Mouse (Mus musculus) cerebellum, adult (tissue): ENCODE measurements around the gene Cmbl.
A peak's percentile ranks its signal among the peaks of the same experiment; 100 is the strongest.

Experiments
- ATAC-seq: cut with Nextera tagmentation; 2 replicates; pipeline ENCODE4 v1.9.2; 2017; ENCODE audit warnings: mild to moderate bottlenecking, moderate library complexity, mixed read lengths; ENCODE audit not compliant: insufficient number of reproducible peaks, low FRiP score, low TSS enrichment

Gene Cmbl

DNA sequence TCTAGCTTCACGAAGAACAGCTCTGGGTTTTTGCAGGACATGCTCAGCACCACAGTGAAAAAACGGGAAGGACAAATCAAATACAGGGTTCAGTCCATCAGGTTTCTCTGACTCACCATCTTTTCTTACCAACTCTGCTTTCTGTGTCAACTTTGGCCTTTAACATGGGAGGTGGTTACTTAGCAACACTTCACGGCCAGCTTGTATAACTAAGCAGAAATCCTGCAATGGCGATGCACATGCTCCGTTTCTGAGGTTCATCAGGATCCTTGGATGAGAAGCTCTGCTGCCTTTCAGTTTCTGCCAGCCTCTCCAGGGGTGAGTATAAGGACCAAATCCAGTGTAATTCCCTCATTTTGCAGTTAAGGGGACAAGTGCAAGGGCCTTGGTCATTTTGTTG lies at the start of gene Cmbl:
Gene Cmbl (plus strand): TSS at position 206 of the 400 bp plus-strand sequence.
- ATAC-seq: no peak

DNA sequence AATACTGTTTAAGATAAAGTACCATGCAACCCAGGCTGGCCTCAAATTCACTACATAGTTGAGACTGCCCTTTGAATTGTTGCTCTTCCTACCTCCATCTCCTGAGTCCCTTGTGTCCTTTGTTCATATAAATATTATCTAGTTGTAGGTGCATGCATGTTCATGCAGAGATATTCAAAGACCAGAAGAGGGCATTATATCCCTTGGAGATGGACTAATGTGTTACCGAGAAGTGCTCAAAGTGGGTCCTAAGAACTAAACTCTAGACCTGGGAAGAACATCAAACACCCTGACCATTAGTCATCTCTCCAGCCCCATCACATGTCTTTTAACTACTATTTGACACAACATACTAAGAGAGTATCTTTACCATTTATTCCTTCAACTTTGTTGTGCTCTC lies 48.0 kb upstream of the Cmbl start:
- ATAC-seq: no peak

DNA sequence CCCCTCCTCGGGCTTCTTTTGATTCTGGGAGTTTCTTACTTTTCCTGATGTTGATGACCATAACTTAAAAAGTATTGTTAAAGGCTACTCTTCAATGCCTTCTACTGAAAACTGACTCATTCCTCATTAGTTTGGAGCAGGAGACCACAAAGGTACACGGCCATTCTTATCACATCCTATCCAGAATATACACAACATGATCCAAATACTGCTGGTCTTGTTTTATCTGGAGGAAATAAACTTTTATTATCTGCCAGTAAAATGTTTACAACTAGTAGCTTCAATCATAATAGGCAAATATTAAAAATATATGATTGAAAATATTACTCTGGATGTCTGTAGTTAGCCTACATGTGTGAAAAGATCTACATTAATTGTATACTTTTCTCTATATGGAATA lies 46.8 kb upstream of the Cmbl start:
- no peak for ATAC-seq

DNA sequence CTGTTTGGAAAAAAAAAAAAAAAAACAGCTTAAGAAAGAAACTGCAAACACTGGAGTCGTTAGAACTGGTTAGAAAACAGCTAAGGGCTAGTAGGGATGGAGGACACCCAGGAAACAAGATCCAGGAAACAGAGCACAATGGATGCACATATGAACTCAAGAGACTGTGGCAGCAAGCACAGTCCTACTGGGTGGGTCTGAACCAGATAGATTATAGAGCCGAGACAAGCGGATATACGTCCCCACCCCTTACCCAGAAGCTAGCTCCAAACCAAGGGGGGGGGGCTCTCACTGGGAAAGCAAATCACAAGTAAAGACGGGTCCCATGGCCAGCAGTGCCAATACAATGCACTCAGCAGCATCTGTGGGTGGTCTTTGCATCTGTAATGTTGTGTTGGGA lies 46.2 kb upstream of the Cmbl start:
- no peak for ATAC-seq

DNA sequence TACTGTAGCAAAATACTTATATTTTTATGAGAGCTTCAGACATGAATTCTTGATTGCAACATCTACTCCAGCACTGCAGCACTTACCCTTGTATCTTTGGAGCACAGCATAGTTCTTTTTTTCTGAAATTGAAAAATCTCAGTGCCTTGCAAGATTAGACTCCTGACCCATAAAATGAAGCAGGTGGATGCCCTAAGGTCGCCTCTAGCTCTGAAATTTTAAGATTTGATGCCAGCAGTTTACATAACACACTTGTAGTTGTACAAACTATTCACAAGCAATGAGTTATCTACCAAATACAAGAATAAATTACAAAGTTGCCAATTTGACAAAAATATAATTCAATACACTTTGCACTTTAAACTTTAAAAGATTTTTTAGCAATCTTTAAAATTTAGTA lies 38.7 kb upstream of the Cmbl start:
- no peak for ATAC-seq

DNA sequence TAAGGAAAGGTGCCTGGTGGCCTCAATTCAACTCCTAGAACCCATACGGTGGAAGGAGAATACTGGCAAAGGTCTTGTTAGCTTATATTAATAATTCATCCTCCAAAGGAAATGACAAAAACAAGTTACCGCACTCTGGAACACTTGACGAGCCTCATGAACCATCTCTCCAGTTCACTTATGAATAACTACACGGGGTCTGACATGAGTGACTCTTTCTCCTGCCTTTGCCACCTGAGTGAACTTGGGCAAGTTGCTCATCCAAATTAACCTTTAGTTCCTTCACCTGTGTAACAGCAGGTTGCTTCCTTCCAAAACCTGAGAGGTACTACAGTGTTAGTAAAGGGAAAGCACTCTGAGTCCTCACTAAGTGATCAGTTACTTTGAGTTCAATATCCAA lies 36.7 kb upstream of the Cmbl start:
- no peak for ATAC-seq

DNA sequence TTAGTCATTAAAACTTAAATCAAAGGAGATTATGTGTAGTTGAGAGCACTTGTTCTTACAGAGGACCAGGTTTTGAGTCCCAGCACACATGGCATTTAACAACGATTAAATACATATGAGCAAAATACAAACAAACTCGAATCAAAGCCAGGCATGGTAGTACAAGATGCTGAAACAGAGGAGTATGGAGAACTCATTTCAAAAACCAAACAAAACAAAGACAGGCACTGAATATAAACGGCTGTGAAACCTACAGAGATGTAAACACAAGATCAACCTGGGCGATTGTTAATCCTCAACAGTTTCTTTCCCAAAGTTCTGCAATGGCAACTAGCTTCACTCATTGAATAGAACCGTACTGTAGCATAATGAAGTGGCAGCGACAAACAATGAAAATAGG lies 36.1 kb upstream of the Cmbl start:
- no peak for ATAC-seq

DNA sequence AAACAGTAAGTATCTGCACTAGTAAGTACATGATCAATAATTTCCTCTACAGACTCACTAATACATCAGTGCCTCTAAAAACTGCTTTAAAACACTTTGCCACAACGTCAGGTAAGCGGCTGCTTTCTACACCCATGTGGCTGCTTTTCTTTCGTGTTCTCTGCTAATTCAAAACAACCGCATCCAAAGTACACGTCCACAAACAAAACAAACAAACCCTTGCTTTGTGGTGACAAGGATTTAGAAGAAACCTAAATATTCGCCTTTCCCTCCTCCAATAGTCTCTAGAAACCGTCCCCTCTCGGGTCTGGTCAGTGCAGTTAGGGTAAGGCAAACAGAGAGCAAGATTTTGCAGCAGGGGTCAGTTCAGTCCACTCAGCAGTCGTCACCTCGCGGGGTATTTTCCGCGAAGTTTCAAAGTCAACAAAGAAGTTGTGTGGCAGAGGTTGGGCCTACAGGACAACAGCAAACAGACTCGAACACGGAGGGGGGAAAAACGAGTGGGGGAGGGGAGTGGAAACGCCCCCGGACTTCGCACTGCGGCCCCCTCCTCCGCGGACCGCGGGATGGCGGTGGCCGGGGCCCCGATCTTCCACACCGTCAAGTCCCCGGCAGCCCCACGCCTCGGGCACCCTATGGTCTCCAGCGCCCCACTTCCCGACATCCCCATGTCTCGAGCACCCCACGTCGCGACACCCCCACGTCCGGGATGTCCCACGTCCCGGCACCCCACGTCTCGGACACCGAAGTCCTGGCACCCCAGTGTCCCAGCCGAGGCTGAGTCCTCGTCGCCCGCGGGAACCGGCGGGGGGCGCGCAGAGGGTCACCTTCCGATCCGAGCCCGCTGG lies 35.2 kb upstream of the Cmbl start:
- 0 out of 2 replicates have a peak, but pooled peaks have one; percentile 23 for ATAC-seq

DNA sequence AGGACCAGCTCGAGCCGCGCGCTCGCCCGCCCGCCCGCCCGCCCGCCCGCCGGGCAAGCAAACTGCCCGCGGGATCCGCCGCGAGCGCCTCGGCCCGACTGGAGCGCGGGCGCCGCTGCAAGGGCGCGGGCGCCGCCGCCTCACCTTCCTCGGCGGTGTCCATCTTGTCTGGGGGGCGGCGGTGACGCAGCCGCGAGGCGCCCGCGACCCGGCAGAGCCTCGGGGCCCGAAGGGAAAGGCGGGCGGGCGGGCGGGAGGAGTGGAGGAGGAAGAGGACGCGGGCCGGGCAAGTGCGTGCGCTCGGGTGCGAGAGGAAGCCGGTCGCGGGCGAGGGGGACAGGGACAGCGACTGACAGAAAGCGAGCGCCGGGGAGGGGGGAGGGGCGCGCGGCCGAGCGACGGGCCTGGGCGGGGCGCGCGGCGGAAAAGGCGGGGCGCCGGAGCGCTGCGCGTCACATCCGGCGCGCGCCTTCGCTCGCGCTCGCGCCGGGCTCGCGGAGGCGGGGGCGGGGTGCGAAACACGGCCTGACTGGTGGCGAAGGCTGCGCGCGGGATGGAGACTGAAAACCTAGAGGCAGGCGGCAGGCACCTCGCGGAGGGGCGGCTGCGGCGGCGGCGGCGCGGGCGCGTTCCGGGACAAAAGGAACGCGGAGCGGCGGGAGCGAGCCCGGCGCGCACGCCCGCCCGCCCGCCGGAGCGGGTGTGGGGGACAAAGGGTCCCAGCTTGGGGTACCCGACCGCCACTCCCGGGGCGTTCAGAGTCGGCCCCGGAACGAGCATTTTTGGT lies 34.3 kb upstream of the Cmbl start, which contains the start of gene March6:
Gene March6 (minus strand): TSS at position 395 of the 787 bp plus-strand sequence.
- peak; percentile 94 for ATAC-seq

DNA sequence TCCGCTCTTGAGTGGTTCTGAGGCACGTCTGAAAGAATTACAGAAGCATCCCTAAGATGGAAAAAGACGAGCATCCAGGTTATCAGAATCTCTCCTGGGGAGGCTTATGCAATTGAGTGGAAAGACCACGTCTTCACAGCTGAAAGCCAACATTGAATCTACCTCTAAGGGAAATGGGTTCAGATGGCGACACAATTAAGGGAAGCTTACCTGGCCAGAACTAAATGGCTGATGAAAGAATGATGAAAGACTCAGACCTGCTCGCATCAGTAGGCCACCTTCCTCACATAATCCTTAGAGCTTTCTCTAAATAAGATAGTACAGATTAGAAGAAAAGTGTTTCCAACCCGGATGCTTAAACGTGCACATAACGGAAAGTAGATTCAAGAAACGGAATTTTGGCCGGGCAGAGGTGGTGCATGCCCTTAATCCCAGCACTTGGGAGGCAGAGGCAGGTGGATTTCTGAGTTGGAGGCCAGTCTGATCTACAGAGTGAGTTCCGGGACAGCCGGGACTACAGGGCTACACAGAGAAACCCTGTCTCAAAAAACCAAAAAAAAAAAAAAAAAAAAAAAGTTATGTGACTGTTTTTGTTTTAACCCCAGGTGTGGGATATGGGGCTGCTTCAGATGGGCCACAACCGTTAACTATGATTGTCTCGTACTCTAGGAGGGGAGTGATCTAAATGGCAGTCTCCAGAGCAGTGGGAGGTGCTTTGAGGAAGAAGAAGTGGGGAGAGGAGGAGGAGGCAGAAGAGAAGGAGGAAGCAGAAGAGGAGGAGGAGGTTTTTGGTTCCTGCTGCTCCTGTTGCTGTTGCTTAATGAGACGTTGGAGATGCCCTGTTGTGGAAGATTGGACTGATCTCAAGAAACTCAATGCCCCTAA lies 33.5 kb upstream of the Cmbl start:
- ATAC-seq: peak; percentile 26; the same call in 1 of the 2 replicates

DNA sequence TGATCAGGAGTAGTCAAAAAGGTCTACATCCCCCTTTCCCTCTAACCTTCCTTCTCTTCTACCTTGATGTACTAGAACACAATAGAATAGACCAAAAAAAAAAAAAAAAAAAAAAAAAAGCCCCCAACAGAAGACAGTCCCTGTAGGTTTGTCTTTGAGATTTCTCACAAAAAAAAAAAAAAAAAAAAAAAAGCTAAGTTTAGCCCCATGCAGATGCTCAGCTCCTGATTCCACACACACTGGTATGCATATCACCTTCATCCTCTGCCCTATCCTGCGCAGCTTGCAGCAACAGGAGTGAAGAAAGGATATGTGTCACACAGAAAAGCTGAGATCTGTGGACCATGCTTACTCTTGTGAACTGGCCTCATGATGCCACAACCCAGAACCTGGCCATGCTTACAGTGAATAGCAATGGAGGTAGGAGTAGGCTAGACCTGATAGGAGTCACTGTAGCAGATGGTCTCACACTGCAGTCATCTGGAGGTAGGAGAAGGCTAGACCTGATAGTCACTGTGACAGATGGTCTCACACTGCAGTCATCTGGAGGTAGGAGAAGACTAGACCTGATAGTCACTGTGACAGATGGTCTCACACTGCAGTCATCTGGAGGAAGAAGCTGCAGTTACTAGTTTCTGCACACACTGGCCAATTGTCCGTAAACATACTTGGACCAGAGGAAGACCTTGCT lies 32.7 kb upstream of the Cmbl start:
- no peak for ATAC-seq

DNA sequence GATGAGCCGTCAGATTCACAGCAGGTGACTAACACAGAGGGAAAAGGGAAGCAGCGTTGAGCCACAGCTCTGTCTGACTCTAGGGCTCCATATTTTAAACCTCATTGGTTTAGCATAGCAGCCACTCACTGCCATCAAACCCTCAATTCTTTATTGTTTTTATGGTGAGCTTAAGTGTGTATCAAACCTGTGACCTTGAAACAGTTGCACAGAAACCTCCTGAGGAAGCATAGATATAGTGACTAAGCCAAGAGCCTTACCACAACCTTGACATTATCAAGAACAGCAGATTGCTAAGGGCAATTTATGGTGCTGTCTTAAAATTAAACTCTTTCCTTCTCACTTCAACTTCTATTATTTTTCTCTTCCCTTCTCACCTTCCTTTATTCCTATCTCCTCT lies 31.7 kb upstream of the Cmbl start:
- no peak for ATAC-seq

DNA sequence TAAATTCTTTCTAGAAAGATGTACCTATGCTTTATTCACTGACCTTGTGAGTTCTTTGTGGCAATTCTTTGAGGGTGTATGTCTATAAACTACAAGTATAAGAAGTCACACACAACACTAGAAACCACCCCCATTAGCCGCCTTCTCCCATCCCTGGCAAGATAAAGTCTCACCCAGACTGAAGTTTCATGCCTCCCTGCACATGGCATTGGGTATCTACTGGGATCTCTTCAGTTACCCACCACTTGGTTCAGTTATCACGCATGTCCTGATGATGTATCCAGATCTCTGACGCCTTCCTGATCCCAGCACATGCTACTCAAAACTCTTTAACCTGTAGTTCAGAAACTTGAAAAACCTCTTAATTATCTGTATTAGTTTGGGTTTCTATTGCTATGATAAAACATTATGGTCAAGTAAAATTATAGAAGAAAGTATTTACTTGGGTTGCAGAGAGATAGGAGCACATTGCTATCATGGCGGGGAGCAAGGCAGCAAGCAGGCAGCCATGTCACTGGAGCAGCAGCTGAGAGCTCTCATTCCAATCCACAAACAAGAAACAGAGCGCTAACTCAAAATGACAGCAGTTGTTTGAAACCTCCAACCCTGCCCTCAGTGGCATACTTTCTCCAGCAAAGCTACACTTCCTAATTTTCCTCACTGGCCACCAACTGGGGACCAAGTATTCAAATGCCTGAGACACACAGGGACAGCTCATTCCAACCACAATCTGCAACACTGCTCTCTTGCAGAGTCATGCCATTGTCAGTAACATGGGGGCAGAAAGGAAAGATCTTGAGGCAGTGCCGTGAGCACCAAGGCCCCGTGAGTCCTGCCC lies 30.5 kb upstream of the Cmbl start:
- no peak for ATAC-seq

DNA sequence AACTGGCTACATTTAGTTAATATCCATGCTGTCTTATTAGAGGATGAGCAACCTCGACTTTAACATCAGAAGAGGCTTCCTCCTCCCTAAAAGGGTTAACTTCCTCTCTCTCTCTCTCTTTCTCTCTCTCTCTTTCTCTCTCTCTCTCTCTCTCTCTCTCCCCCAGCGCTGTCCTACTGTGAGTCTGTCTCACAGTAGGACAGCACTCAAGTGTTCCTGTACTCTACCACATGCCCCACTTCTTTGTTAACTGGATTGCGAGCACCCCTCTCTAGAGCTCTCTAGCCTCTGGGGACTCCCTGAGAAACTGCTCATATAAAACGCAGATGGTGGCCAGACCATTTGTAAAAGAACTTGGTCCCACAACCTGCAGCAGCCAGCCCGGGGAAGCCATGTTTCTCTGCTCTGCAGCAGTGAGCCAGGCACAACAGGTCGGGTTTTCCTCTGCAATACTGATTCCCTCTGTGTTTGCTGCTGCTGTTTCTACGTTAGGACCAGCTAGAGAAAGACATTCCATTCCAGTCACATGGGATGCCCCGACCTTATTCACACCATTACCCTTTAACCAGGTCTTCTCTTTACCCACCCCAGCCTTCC lies 29.8 kb upstream of the Cmbl start:
- ATAC-seq: no peak

DNA sequence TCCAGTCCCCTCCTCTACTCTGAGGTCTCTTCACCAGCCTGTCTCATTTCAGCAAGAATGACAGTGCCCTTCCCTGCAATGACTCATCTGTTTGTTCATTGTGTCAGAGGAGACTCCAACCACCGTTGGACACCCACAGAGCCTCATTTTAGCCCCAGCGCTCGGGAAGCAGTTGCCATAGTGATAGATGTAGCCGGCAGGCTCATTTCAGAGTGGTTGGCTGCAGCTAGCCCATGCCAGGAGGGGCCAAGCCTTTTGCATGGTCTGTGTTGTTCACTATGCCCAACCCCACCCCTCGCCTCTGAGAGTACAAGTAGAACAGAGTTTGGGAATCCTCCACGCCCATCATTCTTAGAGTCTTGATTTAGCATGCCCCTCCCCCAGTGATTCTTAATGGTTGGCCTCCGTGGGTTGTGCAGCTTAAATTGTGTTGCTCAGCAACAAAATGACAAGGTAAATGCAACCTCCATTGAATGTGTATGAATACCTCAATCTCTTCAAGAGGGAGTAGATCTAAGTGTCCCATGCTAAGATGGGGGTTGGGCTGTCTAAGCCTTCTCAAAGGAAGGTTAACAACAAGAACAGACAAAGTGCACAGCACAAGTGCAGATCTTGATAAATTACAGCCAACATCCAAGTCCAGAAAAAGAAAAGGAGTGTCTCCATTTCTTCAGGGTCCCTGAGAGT lies 29.0 kb upstream of the Cmbl start:
- ATAC-seq: no peak

DNA sequence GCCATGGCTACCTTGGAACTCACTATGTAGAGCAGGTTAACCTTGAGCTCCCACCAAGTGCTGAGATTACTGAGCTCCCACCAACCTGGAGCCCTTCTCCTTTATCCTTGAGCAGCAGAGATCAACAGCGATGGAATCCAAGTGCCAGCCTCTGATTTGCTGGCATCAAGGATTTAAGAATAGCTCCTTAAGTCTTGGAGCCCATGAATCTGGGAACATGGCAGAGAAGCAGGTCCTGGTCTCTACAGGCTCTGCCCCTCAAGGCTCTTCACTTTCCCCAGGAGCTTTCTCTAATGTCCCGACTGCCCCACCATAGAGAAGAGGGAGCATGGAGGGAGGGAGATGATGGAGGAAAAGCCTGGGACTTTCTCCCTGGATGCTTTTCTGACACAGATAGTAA lies 27.5 kb upstream of the Cmbl start:
- no peak for ATAC-seq

DNA sequence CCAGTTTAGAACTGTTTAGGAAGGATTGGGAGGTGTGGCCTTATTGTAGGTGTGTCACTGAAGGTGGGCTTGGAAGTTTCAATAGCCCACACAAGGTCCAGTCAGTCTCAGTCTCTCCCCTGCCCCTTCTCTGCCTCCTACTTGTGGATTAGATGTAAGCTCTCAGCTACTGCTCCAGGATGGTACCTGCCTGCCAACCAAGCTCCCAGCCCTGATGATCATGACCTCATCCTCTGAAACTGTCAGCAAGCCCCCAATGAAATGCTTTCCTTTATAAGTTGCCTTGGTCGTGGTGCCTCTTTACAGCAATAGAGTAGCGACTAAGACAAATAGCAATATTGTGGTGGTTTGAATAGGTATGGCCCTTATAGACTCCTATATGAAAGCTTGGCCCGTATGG lies 26.8 kb upstream of the Cmbl start:
- no peak for ATAC-seq
